Mouse (Mus musculus): ENCODE measurements around the gene Grip1.

DNA sequence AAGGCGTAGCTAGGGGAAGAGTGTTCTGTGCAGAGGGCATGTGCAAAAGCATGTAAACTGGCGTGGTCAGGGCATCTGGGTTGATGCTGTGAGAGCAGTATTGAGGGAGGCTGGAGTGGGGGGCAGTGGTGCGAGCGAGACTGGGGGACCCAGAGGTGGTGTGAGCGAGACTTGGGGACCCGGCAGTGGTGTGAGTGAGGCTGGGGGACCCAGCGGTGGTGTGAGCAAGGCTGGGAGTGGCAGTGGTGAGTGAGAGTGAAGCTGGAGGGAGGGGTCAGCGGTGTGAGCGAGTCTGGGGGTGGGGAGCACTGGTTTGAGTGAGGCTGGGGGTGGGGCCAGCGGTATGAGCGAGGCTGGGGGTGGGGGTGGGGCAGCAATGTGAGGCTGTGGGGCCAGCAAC is 386.0 kb downstream of the Grip1 start:
- no peak for TF ChIP-seq CTCF (IDR thresholded peaks at IDR 0.05; ENCODE audit: low read depth)
- no peak for TF ChIP-seq EP300 (IDR thresholded peaks at IDR 0.05; ENCODE audit: low read depth)

Measured in heart, postnatal 0 days (tissue).